Mouse (Mus musculus) right cerebral cortex, postnatal 25 days (tissue): ENCODE measurements at regions not wholly inside any gene's neighbourhood (a gene's known extent, or its start where the extent isn't known, plus 50 kb on each side); places are given as distances from the start of the nearest gene placed in this dataset.

Experiments used
- DNase-seq: peaks from one replicate; pipeline ENCODE4 v3.0.0; 2022

GRCm38 (mm10) chr14:100350021-100350790, 65.7 kb upstream of the Klf12 start:
- DNase-seq: no peak

- DNase-seq: no peak
These were observed 64.1 kb upstream of the Klf12 start for GRCm38 (mm10) chr14:100348336-100349164.

GRCm38 (mm10) chr14:100336926-100337325, 52.4 kb upstream of the Klf12 start:
- DNase-seq: no peak
